Comparison of ENCODE assay signal across 13 mouse cellular contexts in genomic region chr17:87361132-87361531, GRCm38 (mm10).
A peak's percentile ranks its signal among the peaks of the same experiment; 100 is the strongest.
DNase-seq lines count a peak whose midpoint lies in the region; ATAC-seq and TF ChIP-seq lines count a peak whose summit lies in the region.
"Had no signal": no experiment of that assay in that cellular context is flagged by ENCODE, and none has a peak within 500 bp of the region (broad histone marks: within the 10 kb centered on the region; RNA-seq: fewer than 3 reads in every experiment).

No protein-coding gene starts in this region.

- WGBS in hindbrain, postnatal 0 days = 21% methylated on average over 3 of the region's 3 CpGs
- WGBS in hindbrain, embryonic 12.5 days = 54% methylated on average over 3 of the region's 3 CpGs
- 59% methylated on average over 3 of the region's 3 CpGs for WGBS in intestine, embryonic 15.5 days

- no peaks in the 10 kb centered on the region for H3K27me3 ChIP-seq in hindbrain, postnatal 0 days (ENCODE audit: insufficient read depth, low read length)
- H3K27me3 ChIP-seq in hindbrain, embryonic 12.5 days = no peaks in the 10 kb centered on the region
- H3K27me3 ChIP-seq in myocyte (ENCODE audit: control insufficient read depth, insufficient read depth, insufficient read length) = no peaks in the 10 kb centered on the region
- H3K27me3 ChIP-seq in intestine, embryonic 15.5 days (replicated peaks) = no peaks in the 10 kb centered on the region
- H3K27me3 ChIP-seq: liver, embryonic 15.5 days had no signal

- TF ChIP-seq CTCF in hindbrain, postnatal 0 days (IDR thresholded peaks at IDR 0.05; ENCODE audit: low read depth) = no peak

- intact Hi-C loops in left cerebral cortex, postnatal 10 days (cut with DNase I) = no loop called here

- no peak overlapping the region for H3K27ac ChIP-seq in hindbrain, postnatal 0 days
- H3K27ac ChIP-seq in hindbrain, embryonic 12.5 days = no peak overlapping the region
- no peak overlapping the region for H3K27ac ChIP-seq in intestine, embryonic 15.5 days
- H3K27ac ChIP-seq: liver, embryonic 15.5 days had no signal

- no peaks in the 10 kb centered on the region for H3K79me2 ChIP-seq in myocyte (ENCODE audit: control insufficient read depth, insufficient read depth)

- no peaks in the 10 kb centered on the region for H3K36me3 ChIP-seq in hindbrain, postnatal 0 days (ENCODE audit: insufficient read depth, low read length)
- H3K36me3 ChIP-seq in hindbrain, embryonic 12.5 days = no peaks in the 10 kb centered on the region
- no peaks in the 10 kb centered on the region for H3K36me3 ChIP-seq in myocyte (ENCODE audit: control insufficient read depth, insufficient read depth)
- H3K36me3 ChIP-seq in intestine, embryonic 15.5 days = no peaks in the 10 kb centered on the region

- H3K9ac ChIP-seq in hindbrain, postnatal 0 days (replicated peaks; ENCODE audit: low read length) = no peak overlapping the region
- no peak overlapping the region for H3K9ac ChIP-seq in hindbrain, embryonic 12.5 days
- H3K9ac ChIP-seq in intestine, embryonic 15.5 days = no peak overlapping the region
- H3K9ac ChIP-seq: liver, embryonic 15.5 days had no signal

- DNase-seq in cerebellum, adult 11 months = no peak
- peak; percentile 71 for DNase-seq in hindbrain, postnatal 0 days (ENCODE audit: low spot score)
- DNase-seq in cerebellum, adult 11-12 months = peak; percentile 56
- no peak for DNase-seq in left cerebral cortex, postnatal 10 days (ENCODE audit: extremely low spot score in 1 of 2, low spot score in 2 of 2)
- DNase-seq: adrenal gland, postnatal 10 days; kidney, adult 8-10 months; lung, postnatal 4 days; right cerebral cortex, postnatal 4 days had no signal

- no peaks in the 10 kb centered on the region for H3K4me1 ChIP-seq in hindbrain, postnatal 0 days (ENCODE audit: insufficient read depth, low read length)
- H3K4me1 ChIP-seq in hindbrain, embryonic 12.5 days = peaks cover 12% of the 10 kb centered on the region
- peaks cover 8% of the 10 kb centered on the region for H3K4me1 ChIP-seq in intestine, embryonic 15.5 days (replicated peaks)

- H3K4me2 ChIP-seq in hindbrain, postnatal 0 days (ENCODE audit: low read depth, low read length) = no peak overlapping the region
- no peak overlapping the region for H3K4me2 ChIP-seq in hindbrain, embryonic 12.5 days (replicated peaks)
- H3K4me2 ChIP-seq in myocyte (ENCODE audit: low read depth) = peak overlapping the region; percentile 24
- H3K4me2 ChIP-seq in intestine, embryonic 15.5 days (replicated peaks) = no peak overlapping the region
- H3K4me2 ChIP-seq: liver, embryonic 15.5 days had no signal

- no peak for TF ChIP-seq POLR2A in myocyte (IDR thresholded peaks at IDR 0.05; ENCODE audit: insufficient read length, low read depth)

- H3K9me3 ChIP-seq in hindbrain, postnatal 0 days (ENCODE audit: low read length) = no peaks in the 10 kb centered on the region
- no peaks in the 10 kb centered on the region for H3K9me3 ChIP-seq in hindbrain, embryonic 12.5 days (replicated peaks)
- no peaks in the 10 kb centered on the region for H3K9me3 ChIP-seq in intestine, embryonic 15.5 days
- H3K9me3 ChIP-seq: liver, embryonic 15.5 days had no signal

- H3K4me3 ChIP-seq in hindbrain, postnatal 0 days (ENCODE audit: low read length) = no peak overlapping the region
- no peak overlapping the region for H3K4me3 ChIP-seq in hindbrain, embryonic 12.5 days
- no peak overlapping the region for H3K4me3 ChIP-seq in myocyte
- no peak overlapping the region for H3K4me3 ChIP-seq in intestine, embryonic 15.5 days (replicated peaks)
- H3K4me3 ChIP-seq: liver, embryonic 15.5 days had no signal

- 0 out of 2 replicates have a peak, but pooled peaks have one; percentile 46 for ATAC-seq in cerebellum, adult (ENCODE audit: insufficient number of reproducible peaks, low FRiP score, low TSS enrichment)
- ATAC-seq in hindbrain, postnatal 0 days = peak; percentile 51
- ATAC-seq in hindbrain, embryonic 12.5 days (ENCODE audit: low FRiP score) = no peak
- no peak for ATAC-seq in intestine, embryonic 15.5 days

- no peak overlapping the region for H3ac ChIP-seq in myocyte (ENCODE audit: control insufficient read depth, insufficient read length)

TF ChIP-seq in myocyte, 11 proteins besides CTCF, POLR2A, EP300 and RAD21:
- TF ChIP-seq MYOG (IDR thresholded peaks at IDR 0.05; ENCODE audit: control insufficient read depth in 1 of 3, insufficient read depth in 1 of 3, insufficient read length in 2 of 3, low read depth in 2 of 3) = peak; percentile 39 to 93 (median 64)
- TF ChIP-seq USF1 (IDR thresholded peaks at IDR 0.05; ENCODE audit: low read depth) = no peak
- TF ChIP-seq POLR2AphosphoS2 (IDR thresholded peaks at IDR 0.05; ENCODE audit: insufficient read length, low read depth) = no peak
- no peak for TF ChIP-seq CEBPB (IDR thresholded peaks at IDR 0.05; ENCODE audit: insufficient read depth, poor library complexity, severe bottlenecking)
- TF ChIP-seq MYOD1 (IDR thresholded peaks at IDR 0.05; ENCODE audit: control insufficient read depth in 1 of 3, insufficient read length in 2 of 3, low read depth in 2 of 3) = peak; percentile 7 to 86 (median 65)
- TF ChIP-seq SRF (IDR thresholded peaks at IDR 0.05; ENCODE audit: control insufficient read depth, insufficient read length, low read depth) = no peak
- TF ChIP-seq MAX (IDR thresholded peaks at IDR 0.05; ENCODE audit: low read depth) = no peak
- TF ChIP-seq E2F4 (IDR thresholded peaks at IDR 0.05; ENCODE audit: insufficient read depth) = no peak
- no peak for TF ChIP-seq TCF3 (IDR thresholded peaks at IDR 0.05; ENCODE audit: insufficient read length, low read depth)
TF ChIP-seq in myocyte: peak in this region for 2.

Comparison
In these comparisons a context has a peak if more than half of its experiments do, and no peak if none do; other contexts are left out.
1. ATAC-seq: peak in cerebellum, adult (single experiment) and hindbrain, postnatal 0 days (single experiment); none in hindbrain, embryonic 12.5 days (single experiment) and intestine, embryonic 15.5 days (single experiment).
2. DNase-seq: peak in hindbrain, postnatal 0 days (single experiment) and cerebellum, adult 11-12 months (single experiment); none in cerebellum, adult 11 months (single experiment) and left cerebral cortex, postnatal 10 days (0 of 2).